Mouse (Mus musculus) midbrain, embryonic 15.5 days (tissue): ENCODE data around the gene Adgrb2. TPM values are rescaled to one million over a fixed set of nuclear protein-coding genes. Genes with fewer than 3 reads are reported as not detected.

Experiments
- ATAC-seq: fragments of 200-750 bp; cut with Nextera tagmentation; replicated peaks from 2 replicates; pipeline ENCODE4 v1.8.0; 2017; ENCODE audit warnings: moderate TSS enrichment
- H3K27ac ChIP-seq: fragments of 300-500 bp; sonication (generic); 2 replicates; pipeline ENCODE4 v1.5.1; 2015; ENCODE audit warnings: mild to moderate bottlenecking, inconsistent platforms
- H3K27me3 ChIP-seq: fragments of 300-500 bp; sonication (generic); replicated peaks from 2 replicates; pipeline ENCODE4 v1.6.1; 2015; ENCODE audit warnings: inconsistent platforms
- H3K36me3 ChIP-seq: fragments of 300-500 bp; sonication (generic); replicated peaks from 2 replicates; pipeline ENCODE4 v1.6.1; 2015; ENCODE audit warnings: inconsistent platforms
- H3K4me1 ChIP-seq: fragments of 300-500 bp; sonication (generic); 2 replicates; pipeline ENCODE4 v1.6.1; 2015; ENCODE audit warnings: inconsistent platforms
- H3K4me2 ChIP-seq: fragments of 300-500 bp; sonication (generic); 2 replicates; pipeline ENCODE4 v1.6.1; 2015; ENCODE audit warnings: inconsistent platforms, mild to moderate bottlenecking, moderate library complexity
- H3K4me3 ChIP-seq: fragments of 300-500 bp; sonication (generic); 2 replicates; pipeline ENCODE4 v1.5.1; 2015; ENCODE audit warnings: mild to moderate bottlenecking, inconsistent platforms
- H3K9ac ChIP-seq: fragments of 300-500 bp; sonication (generic); 2 replicates; pipeline ENCODE4 v1.6.1; 2015; ENCODE audit warnings: mild to moderate bottlenecking, inconsistent platforms
- H3K9me3 ChIP-seq: fragments of 300-500 bp; sonication (generic); 2 replicates; pipeline ENCODE4 v1.6.1; 2016; ENCODE audit warnings: inconsistent platforms
- WGBS: fragments of 180-500 bp; shearing (Covaris S2); methylation state at CpG from one replicate; pipeline ENCODE4 v1.1.7; 2015; ENCODE audit warnings: mixed read lengths; 5-methylcytosine and 5-hydroxymethylcytosine counted together
- polyA plus RNA-seq: library from polyadenylated mRNA; unstranded; fragments of >200 nt; fragmentation: Nextera tagmentation; extraction: Ambion mirVana; gene quantifications from 2 replicates; pipeline ENCODE4 v1.2.1, GENCODE M21; 2015

Gene Adgrb2
- polyA plus RNA-seq: 19.4 and 23.6 TPM in 2 replicates

GRCm38 (mm10) chr4:129984421-129985061, at the start of gene Adgrb2:
Adgrb2 (plus strand) TSS chr4:129984870.
- peak; percentile 35 for ATAC-seq
- Histone ChIP-seq H3K27ac (peak within 1 kb of the TSS; percentile 87), H3K4me2 (peak within 1 kb of the TSS; percentile 84), H3K27me3 (no peaks in the 10 kb centered on the region), H3K9me3 (no peaks in the 10 kb centered on the region), H3K36me3 (no peaks in the 10 kb centered on the region), H3K4me1 (peaks cover 70% of the 10 kb centered on the region), H3K9ac (peak within 1 kb of the TSS; percentile 92), H3K4me3 (peak within 1 kb of the TSS; percentile 95)
- WGBS: under 1% methylated on average over 24 of the region's 77 CpGs

GRCm38 (mm10) chr4:129951359-129951821, 33.3 kb upstream of the Adgrb2 start:
- Histone ChIP-seq H3K36me3 (no peaks in the 10 kb centered on the region), H3K9me3 (no peaks in the 10 kb centered on the region), H3K27me3 (no peaks in the 10 kb centered on the region), H3K4me2 (no peak overlapping the region), H3K4me1 (no peaks in the 10 kb centered on the region), H3K4me3 (no peak overlapping the region), H3K9ac (no peak overlapping the region), H3K27ac (no peak overlapping the region)
- ATAC-seq: no peak
- 71% methylated on average over 6 of the region's 6 CpGs for WGBS

DNA sequence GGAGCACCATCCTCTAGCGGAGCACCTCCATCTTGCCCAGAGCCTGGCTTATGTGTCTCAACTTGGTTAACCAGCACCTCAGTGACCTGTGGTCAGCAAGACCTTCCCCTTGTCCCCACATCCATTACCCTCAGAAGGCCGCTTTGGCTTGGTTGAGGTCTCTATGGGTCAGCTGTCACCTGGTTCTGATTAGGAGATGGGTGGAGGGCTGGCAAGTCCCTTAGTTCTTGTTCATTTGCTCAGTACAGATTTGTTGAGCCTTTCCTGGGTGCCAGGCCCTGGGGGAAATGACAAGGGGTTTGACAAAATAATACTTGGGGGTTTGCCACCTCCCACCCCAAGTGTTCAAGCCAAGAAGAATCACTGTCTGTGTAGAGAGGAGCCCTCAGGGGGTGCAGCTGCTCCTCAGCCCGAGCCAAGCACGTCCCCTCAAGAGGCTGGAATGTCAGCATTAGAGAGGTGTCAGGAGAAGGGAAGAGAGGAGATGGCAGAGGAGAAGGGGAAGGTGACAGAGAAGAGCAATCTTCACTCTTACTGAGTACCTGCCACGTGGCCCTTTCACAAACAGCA, 32.3 kb upstream of the Adgrb2 start:
- Histone ChIP-seq H3K9me3 (no peaks in the 10 kb centered on the region), H3K27me3 (no peaks in the 10 kb centered on the region), H3K4me3 (no peak overlapping the region), H3K4me1 (no peaks in the 10 kb centered on the region), H3K27ac (no peak overlapping the region), H3K4me2 (no peak overlapping the region), H3K9ac (no peak overlapping the region), H3K36me3 (no peaks in the 10 kb centered on the region)
- no peak for ATAC-seq
- WGBS: 54% methylated on average over 5 of the region's 5 CpGs

- no peak overlapping the region for H3K4me3 ChIP-seq
- H3K27ac ChIP-seq: no peak overlapping the region
- WGBS: 63% methylated on average over 2 of the region's 2 CpGs
- H3K27me3 ChIP-seq: 0 out of 2 replicates have a peak, but pooled peaks cover 4% of the 10 kb centered on the region
- H3K4me2 ChIP-seq: no peak overlapping the region
- no peaks in the 10 kb centered on the region for H3K9me3 ChIP-seq
- no peaks in the 10 kb centered on the region for H3K36me3 ChIP-seq
- peaks cover 5% of the 10 kb centered on the region for H3K4me1 ChIP-seq
- no peak for ATAC-seq
- no peak overlapping the region for H3K9ac ChIP-seq
These were observed 30.1 kb upstream of the Adgrb2 start for GRCm38 (mm10) chr4:129954527-129954926.

- Histone ChIP-seq H3K4me2 (peak overlapping the region; percentile 73), H3K36me3 (no peaks in the 10 kb centered on the region), H3K9ac (peak overlapping the region; percentile 35), H3K4me3 (peak overlapping the region; percentile 45), H3K27me3 (0 out of 2 replicates have a peak, but pooled peaks cover 4% of the 10 kb centered on the region), H3K9me3 (no peaks in the 10 kb centered on the region), H3K27ac (peak overlapping the region; percentile 76), H3K4me1 (peaks cover 28% of the 10 kb centered on the region)
- under 1% methylated on average over 35 of the region's 37 CpGs for WGBS
- ATAC-seq: peak; percentile 93
These were observed 24.3 kb upstream of the Adgrb2 start for GRCm38 (mm10) chr4:129960180-129960944.

- no peak overlapping the region for H3K4me3 ChIP-seq
- H3K36me3 ChIP-seq: no peaks in the 10 kb centered on the region
- 56% methylated on average over 11 of the region's 11 CpGs for WGBS
- H3K9ac ChIP-seq: no peak overlapping the region
- peak overlapping the region; percentile 84 for H3K27ac ChIP-seq
- H3K27me3 ChIP-seq: no peaks in the 10 kb centered on the region
- H3K4me2 ChIP-seq: no peak overlapping the region
- H3K4me1 ChIP-seq: peaks cover 48% of the 10 kb centered on the region
- ATAC-seq: no peak
- H3K9me3 ChIP-seq: no peaks in the 10 kb centered on the region
These were observed 19.4 kb upstream of the Adgrb2 start for GRCm38 (mm10) chr4:129965294-129965693.

GRCm38 (mm10) chr4:129966201-129966600, 18.5 kb upstream of the Adgrb2 start:
- Histone ChIP-seq H3K4me2 (peak overlapping the region; percentile 22; the same call in 1 of the 2 replicates), H3K27me3 (no peaks in the 10 kb centered on the region), H3K4me1 (peaks cover 38% of the 10 kb centered on the region), H3K27ac (peak overlapping the region; percentile 84), H3K36me3 (no peaks in the 10 kb centered on the region), H3K4me3 (no peak overlapping the region), H3K9ac (no peak overlapping the region), H3K9me3 (no peaks in the 10 kb centered on the region)
- 10% methylated on average over 10 of the region's 10 CpGs for WGBS
- peak; percentile 34; the same call in 1 of the 2 replicates for ATAC-seq

DNA sequence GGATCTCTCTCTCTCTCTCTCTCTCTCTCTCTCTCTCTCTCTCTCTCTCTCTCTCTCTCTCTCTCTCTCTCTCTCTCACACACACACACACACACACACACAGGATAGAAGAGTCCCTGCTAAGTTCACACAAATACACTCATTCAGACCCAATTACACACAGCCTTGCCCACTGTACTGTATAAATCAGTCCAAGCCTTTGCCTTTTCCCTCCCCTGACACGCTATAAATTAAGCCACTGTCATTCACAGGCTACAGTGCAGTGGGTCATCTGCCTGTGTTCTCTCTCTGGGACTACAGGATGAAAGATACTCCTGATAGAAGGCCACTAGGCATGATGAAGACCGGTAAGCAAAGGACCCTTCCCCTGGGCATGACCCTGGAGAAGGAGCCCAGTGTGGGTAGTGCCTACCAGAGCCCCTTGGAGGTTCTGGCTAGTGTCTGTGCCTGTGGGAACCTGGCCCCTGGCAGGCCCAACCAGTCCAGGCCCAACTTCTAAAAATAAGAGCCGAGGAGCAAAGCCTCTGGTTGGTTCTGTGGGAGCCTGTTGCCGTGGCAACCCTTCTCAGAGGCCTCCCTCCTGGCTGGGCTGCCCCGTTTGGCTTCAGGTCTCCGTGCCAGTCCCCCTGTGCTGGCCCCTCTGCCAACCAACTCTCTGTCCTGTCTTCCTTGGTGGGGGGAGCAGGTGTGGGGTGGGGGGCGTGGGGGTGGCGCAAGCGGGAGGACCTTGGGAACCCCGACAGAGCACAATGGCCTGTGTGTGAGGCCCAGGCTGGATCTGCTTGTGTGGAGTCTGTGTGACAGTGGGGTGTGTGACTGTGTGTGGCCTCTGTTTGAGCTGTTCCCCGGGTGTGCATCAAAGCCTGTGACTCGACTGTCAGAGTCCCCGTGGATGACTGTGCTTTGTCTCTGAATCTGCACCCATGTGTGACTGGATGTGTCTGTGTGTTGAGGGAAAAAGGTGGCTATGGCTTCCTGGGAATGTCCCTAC, 17.4 kb upstream of the Adgrb2 start:
- peak overlapping the region; percentile 8; the same call in 1 of the 2 replicates for H3K9ac ChIP-seq
- no peak overlapping the region for H3K4me3 ChIP-seq
- 13% methylated on average over 12 of the region's 13 CpGs for WGBS
- no peaks in the 10 kb centered on the region for H3K27me3 ChIP-seq
- H3K36me3 ChIP-seq: no peaks in the 10 kb centered on the region
- H3K4me2 ChIP-seq: peak overlapping the region; percentile 20
- peaks cover 37% of the 10 kb centered on the region for H3K4me1 ChIP-seq
- H3K27ac ChIP-seq: peak overlapping the region; percentile 84
- no peaks in the 10 kb centered on the region for H3K9me3 ChIP-seq
- ATAC-seq: peak; percentile 82

GRCm38 (mm10) chr4:129970168-129970567, 14.5 kb upstream of the Adgrb2 start:
- H3K9me3 ChIP-seq: no peaks in the 10 kb centered on the region
- 19% methylated on average over 8 of the region's 8 CpGs for WGBS
- no peaks in the 10 kb centered on the region for H3K27me3 ChIP-seq
- H3K36me3 ChIP-seq: no peaks in the 10 kb centered on the region
- no peak overlapping the region for H3K9ac ChIP-seq
- H3K4me3 ChIP-seq: no peak overlapping the region
- no peak overlapping the region for H3K27ac ChIP-seq
- H3K4me1 ChIP-seq: peaks cover 33% of the 10 kb centered on the region
- ATAC-seq: no peak
- H3K4me2 ChIP-seq: no peak overlapping the region

- Histone ChIP-seq H3K27ac (no peak overlapping the region), H3K4me2 (no peak overlapping the region), H3K27me3 (no peaks in the 10 kb centered on the region), H3K4me1 (peaks cover 28% of the 10 kb centered on the region), H3K9ac (no peak overlapping the region), H3K9me3 (no peaks in the 10 kb centered on the region), H3K36me3 (no peaks in the 10 kb centered on the region), H3K4me3 (no peak overlapping the region)
- ATAC-seq: no peak
- 84% methylated on average over 11 of the region's 11 CpGs for WGBS
These were observed 13.8 kb upstream of the Adgrb2 start for GRCm38 (mm10) chr4:129970861-129971260.

DNA sequence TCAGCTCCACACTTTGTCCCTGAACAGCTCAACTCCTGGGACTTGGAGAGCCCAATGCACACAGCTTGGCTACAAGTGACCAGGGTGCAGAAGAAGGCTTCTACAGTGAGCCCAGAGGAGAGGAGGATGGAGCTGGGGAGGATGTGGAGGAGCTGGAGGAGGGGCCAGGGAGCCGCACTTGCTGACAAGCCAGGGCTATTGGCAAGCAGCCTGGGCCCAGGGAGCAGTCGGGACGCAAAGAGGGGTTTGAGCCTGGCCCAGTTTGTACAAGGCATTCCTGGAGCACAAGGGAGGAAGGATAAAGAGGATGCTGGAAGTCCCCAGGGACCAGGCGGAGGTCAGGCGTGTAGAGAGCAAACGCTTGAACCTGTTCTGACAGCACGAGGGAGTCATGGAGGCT, 12.7 kb upstream of the Adgrb2 start:
- Histone ChIP-seq H3K27ac (no peak overlapping the region), H3K36me3 (no peaks in the 10 kb centered on the region), H3K4me2 (no peak overlapping the region), H3K4me3 (no peak overlapping the region), H3K4me1 (peaks cover 17% of the 10 kb centered on the region), H3K27me3 (no peaks in the 10 kb centered on the region), H3K9me3 (no peaks in the 10 kb centered on the region), H3K9ac (no peak overlapping the region)
- WGBS: 34% methylated on average over 7 of the region's 7 CpGs
- ATAC-seq: no peak
